Comparison of ENCODE assay signal across 8 mouse cellular contexts in genomic region chr5:110094847-110095213, GRCm38 (mm10). TPM values are rescaled to one million over a fixed set of nuclear protein-coding genes. Genes with fewer than 3 reads are reported as not detected.
A peak's percentile ranks its signal among the peaks of the same experiment; 100 is the strongest.
DNase-seq lines count a peak whose midpoint lies in the region; ATAC-seq and TF ChIP-seq lines count a peak whose summit lies in the region.

No protein-coding gene starts in this region.

- WGBS in lung, embryonic 16.5 days = 5% methylated on average over 4 of the region's 4 CpGs
- 7% methylated on average over 4 of the region's 4 CpGs for WGBS in limb, embryonic 14.5 days
- WGBS in stomach, embryonic 14.5 days = 7% methylated on average over 4 of the region's 4 CpGs

- DNase-seq in lung, postnatal 25 days (ENCODE audit: low spot score) = no peak
- no peak for DNase-seq in limb, embryonic 14.5 days (ENCODE audit: low spot score)
- DNase-seq in layer of hippocampus, adult 9-11 months = no peak
- DNase-seq in left cerebral cortex, adult 8-10 months (ENCODE audit: low spot score in 2 of 2) = no peak
- DNase-seq in embryo, embryonic 10 days (ENCODE audit: low spot score) = no peak

- no peaks in the 10 kb centered on the region for H3K9me3 ChIP-seq in lung, embryonic 16.5 days (ENCODE audit: control insufficient read depth, low read length)
- H3K9me3 ChIP-seq in erythroblast, embryonic 14.5 days (ENCODE audit: control insufficient read depth, low read length) = no peaks in the 10 kb centered on the region
- no peaks in the 10 kb centered on the region for H3K9me3 ChIP-seq in limb, embryonic 14.5 days (ENCODE audit: control insufficient read depth, low read length)
- H3K9me3 ChIP-seq in stomach, embryonic 14.5 days (ENCODE audit: control insufficient read depth, low read depth, low read length) = no peaks in the 10 kb centered on the region

- no peak for TF ChIP-seq POLR2A in limb, embryonic 14.5 days (IDR thresholded peaks at IDR 0.05; ENCODE audit: borderline replicate concordance, extremely low read depth, insufficient read depth, insufficient read length)

- no peaks in the 10 kb centered on the region for H3K36me3 ChIP-seq in lung, embryonic 16.5 days (ENCODE audit: control insufficient read depth, insufficient read depth, low read length)
- no peaks in the 10 kb centered on the region for H3K36me3 ChIP-seq in erythroblast, embryonic 14.5 days (ENCODE audit: control insufficient read depth)
- H3K36me3 ChIP-seq in limb, embryonic 14.5 days (ENCODE audit: control insufficient read depth, insufficient read depth, low read length) = no peaks in the 10 kb centered on the region
- no peaks in the 10 kb centered on the region for H3K36me3 ChIP-seq in stomach, embryonic 14.5 days (ENCODE audit: control insufficient read depth, insufficient read depth, low read length)

- H3K4me1 ChIP-seq in lung, embryonic 16.5 days (replicated peaks; ENCODE audit: control insufficient read depth, insufficient read depth, low read length) = peaks cover 3% of the 10 kb centered on the region; the same call in 1 of the 2 replicates
- peaks cover 19% of the 10 kb centered on the region for H3K4me1 ChIP-seq in erythroblast, embryonic 14.5 days (ENCODE audit: control insufficient read depth)
- H3K4me1 ChIP-seq in limb, embryonic 14.5 days (ENCODE audit: control insufficient read depth, insufficient read depth, low read length) = no peaks in the 10 kb centered on the region; the same call in 1 of the 2 replicates
- H3K4me1 ChIP-seq in stomach, embryonic 14.5 days (ENCODE audit: control insufficient read depth, insufficient read depth, low read length) = no peaks in the 10 kb centered on the region

- no peaks in the 10 kb centered on the region for H3K27me3 ChIP-seq in lung, embryonic 16.5 days (ENCODE audit: control insufficient read depth, insufficient read depth, low read depth, low read length)
- peaks cover 7% of the 10 kb centered on the region for H3K27me3 ChIP-seq in erythroblast, embryonic 14.5 days (ENCODE audit: control insufficient read depth)
- no peaks in the 10 kb centered on the region for H3K27me3 ChIP-seq in limb, embryonic 14.5 days (ENCODE audit: control insufficient read depth, insufficient read depth, low read length)
- no peaks in the 10 kb centered on the region for H3K27me3 ChIP-seq in stomach, embryonic 14.5 days (ENCODE audit: control insufficient read depth, insufficient read depth, low read length)

- H3K4me2 ChIP-seq in lung, embryonic 16.5 days (ENCODE audit: low read depth, low read length) = peak overlapping the region; percentile 69
- H3K4me2 ChIP-seq in limb, embryonic 14.5 days (replicated peaks; ENCODE audit: low read depth, low read length, severe bottlenecking) = peak overlapping the region; percentile 69
- H3K4me2 ChIP-seq in stomach, embryonic 14.5 days (replicated peaks; ENCODE audit: low read depth, low read length) = peak overlapping the region; percentile 60

- no peak for ATAC-seq in lung, embryonic 16.5 days (ENCODE audit: low read depth)
- no peak for ATAC-seq in limb, embryonic 14.5 days (ENCODE audit: low FRiP score, low read depth)
- peak; percentile 11; the same call in 1 of the 2 replicates for ATAC-seq in stomach, embryonic 14.5 days (ENCODE audit: insufficient number of reproducible peaks, insufficient read depth, low FRiP score, low read depth)

- H3K4me3 ChIP-seq in lung, embryonic 16.5 days (ENCODE audit: low read length) = peak overlapping the region; percentile 54
- peak overlapping the region; percentile 67 for H3K4me3 ChIP-seq in erythroblast, embryonic 14.5 days (replicated peaks)
- peak overlapping the region; percentile 43 for H3K4me3 ChIP-seq in limb, embryonic 14.5 days (replicated peaks; ENCODE audit: low read length)
- H3K4me3 ChIP-seq in stomach, embryonic 14.5 days (ENCODE audit: low read depth, low read length) = peak overlapping the region; percentile 45

- peak overlapping the region; percentile 54 for H3K9ac ChIP-seq in lung, embryonic 16.5 days (ENCODE audit: low read length)
- H3K9ac ChIP-seq in limb, embryonic 14.5 days (ENCODE audit: low read depth, low read length, severe bottlenecking) = 0 out of 2 replicates have a peak overlapping the region, but pooled peaks have one; percentile 59
- H3K9ac ChIP-seq in stomach, embryonic 14.5 days (replicated peaks; ENCODE audit: low read depth, low read length) = peak overlapping the region; percentile 36; the same call in 1 of the 2 replicates

- peak overlapping the region; percentile 87 for H3K27ac ChIP-seq in lung, embryonic 16.5 days (ENCODE audit: low read length)
- H3K27ac ChIP-seq in limb, embryonic 14.5 days (replicated peaks; ENCODE audit: low read depth, low read length) = no peak overlapping the region
- H3K27ac ChIP-seq in stomach, embryonic 14.5 days (ENCODE audit: low read length) = no peak overlapping the region

RNA-seq across cellular contexts. Expression of gene Gm35315, which starts 0.6 kb away (rescaled TPM):
- polyA plus RNA-seq in lung, embryonic 16.5 days (2015; fragmentation: Nextera tagmentation; extraction: Ambion mirVana) = 1.4 and 1.6 TPM in 2 replicates
- polyA plus RNA-seq in erythroblast, embryonic 14.5 days (2012) = 0.02 TPM in 1 of 2 replicates, not detected in the other
- 0.59 and 0.74 TPM in 2 replicates for polyA plus RNA-seq in limb, embryonic 14.5 days (2012; rRNA removed)
- 0.59 and 1.3 TPM in 2 replicates for polyA plus RNA-seq in limb, embryonic 14.5 days (2014; fragmentation: Nextera tagmentation; extraction: Ambion mirVana)
- 0.69 and 1.5 TPM in 2 replicates for polyA plus RNA-seq in stomach, embryonic 14.5 days (2014; fragmentation: Nextera tagmentation; extraction: Ambion mirVana)
- 1 to 10 TPM in 2 of 4 experiments, under 1 TPM in 2; 0.61 to 2.1 (median 1.2) TPM for total RNA-seq in left cerebral cortex, adult 8-10 months (2022)

RNA-seq across cellular contexts. Expression of gene Plcxd1, which starts 4.9 kb away (rescaled TPM):
- polyA plus RNA-seq in lung, embryonic 16.5 days (2015; fragmentation: Nextera tagmentation; extraction: Ambion mirVana) = 3.0 and 3.9 TPM in 2 replicates
- 0.03 TPM in 1 of 2 replicates, not detected in the other for polyA plus RNA-seq in erythroblast, embryonic 14.5 days (2012)
- 0.89 and 1.1 TPM in 2 replicates for polyA plus RNA-seq in limb, embryonic 14.5 days (2012; rRNA removed)
- polyA plus RNA-seq in limb, embryonic 14.5 days (2014; fragmentation: Nextera tagmentation; extraction: Ambion mirVana) = 0.88 and 1.0 TPM in 2 replicates
- polyA plus RNA-seq in stomach, embryonic 14.5 days (2014; fragmentation: Nextera tagmentation; extraction: Ambion mirVana) = 0.69 and 0.97 TPM in 2 replicates
- total RNA-seq in left cerebral cortex, adult 8-10 months (2022) = 10 to 100 TPM; 10.2 to 15.1 (median 14.1) TPM

RNA-seq across cellular contexts. Expression of gene Gtpbp6, which starts 13.2 kb away (rescaled TPM):
- 34.6 and 34.8 TPM in 2 replicates for polyA plus RNA-seq in lung, embryonic 16.5 days (2015; fragmentation: Nextera tagmentation; extraction: Ambion mirVana)
- 2.2 and 2.8 TPM in 2 replicates for polyA plus RNA-seq in erythroblast, embryonic 14.5 days (2012)
- polyA plus RNA-seq in limb, embryonic 14.5 days (2012; rRNA removed) = 152 and 173 TPM in 2 replicates
- 30.2 and 32.9 TPM in 2 replicates for polyA plus RNA-seq in limb, embryonic 14.5 days (2014; fragmentation: Nextera tagmentation; extraction: Ambion mirVana)
- 27.1 and 30.8 TPM in 2 replicates for polyA plus RNA-seq in stomach, embryonic 14.5 days (2014; fragmentation: Nextera tagmentation; extraction: Ambion mirVana)
- total RNA-seq in left cerebral cortex, adult 8-10 months (2022) = 10 to 100 TPM; 67.3 to 88.7 (median 83.2) TPM

RNA-seq across cellular contexts. Expression of gene Zfp605, which starts 15.1 kb away (rescaled TPM):
- 3.6 and 3.7 TPM in 2 replicates for polyA plus RNA-seq in lung, embryonic 16.5 days (2015; fragmentation: Nextera tagmentation; extraction: Ambion mirVana)
- polyA plus RNA-seq in erythroblast, embryonic 14.5 days (2012) = 0.01 and 0.02 TPM in 2 replicates
- polyA plus RNA-seq in limb, embryonic 14.5 days (2012; rRNA removed) = 2.4 and 3.0 TPM in 2 replicates
- 3.4 and 5.7 TPM in 2 replicates for polyA plus RNA-seq in limb, embryonic 14.5 days (2014; fragmentation: Nextera tagmentation; extraction: Ambion mirVana)
- polyA plus RNA-seq in stomach, embryonic 14.5 days (2014; fragmentation: Nextera tagmentation; extraction: Ambion mirVana) = 4.0 and 5.8 TPM in 2 replicates
- total RNA-seq in left cerebral cortex, adult 8-10 months (2022) = 10 to 100 TPM; 15.0 to 19.2 (median 16.1) TPM

RNA-seq across cellular contexts. Expression of gene Gm17655, which starts 22.5 kb away (rescaled TPM):
- 4.8 and 6.0 TPM in 2 replicates for polyA plus RNA-seq in lung, embryonic 16.5 days (2015; fragmentation: Nextera tagmentation; extraction: Ambion mirVana)
- not detected in 2 replicates for polyA plus RNA-seq in erythroblast, embryonic 14.5 days (2012)
- 0.93 and 1.1 TPM in 2 replicates for polyA plus RNA-seq in limb, embryonic 14.5 days (2012; rRNA removed)
- 3.1 and 3.7 TPM in 2 replicates for polyA plus RNA-seq in limb, embryonic 14.5 days (2014; fragmentation: Nextera tagmentation; extraction: Ambion mirVana)
- polyA plus RNA-seq in stomach, embryonic 14.5 days (2014; fragmentation: Nextera tagmentation; extraction: Ambion mirVana) = 4.9 and 5.0 TPM in 2 replicates
- total RNA-seq in left cerebral cortex, adult 8-10 months (2022) = 10 to 100 TPM; 13.0 to 14.4 (median 13.9) TPM
